Mouse (Mus musculus) small intestine, adult 2 months (tissue): ENCODE data around the gene Ap3d1. TPM values are rescaled to one million over a fixed set of nuclear protein-coding genes. Genes with fewer than 3 reads are reported as not detected.

Source experiments
- H3K27ac ChIP-seq: fragments of 200-500 bp; 2 replicates; pipeline ENCODE4 v1.5.1; 2012; ENCODE audit warnings: low read depth, low read length, control low read depth, inconsistent platforms; ENCODE audit not compliant: insufficient read depth
- H3K27me3 ChIP-seq: fragments of 200-500 bp; 2 replicates; pipeline ENCODE4 v1.6.1; 2012; ENCODE audit warnings: mild to moderate bottlenecking, moderate library complexity, low read length, inconsistent platforms; ENCODE audit not compliant: control insufficient read depth, insufficient read depth
- H3K36me3 ChIP-seq: fragments of 200-500 bp; 2 replicates; pipeline ENCODE4 v1.6.1; 2012; ENCODE audit warnings: mild to moderate bottlenecking, low read length, control low read depth, inconsistent platforms; ENCODE audit not compliant: control insufficient read depth, insufficient read depth
- H3K4me1 ChIP-seq: fragments of 200-500 bp; 2 replicates; pipeline ENCODE4 v1.6.1; 2012; ENCODE audit warnings: low read length, inconsistent platforms, mixed read lengths; ENCODE audit not compliant: control insufficient read depth, insufficient read depth, insufficient read length
- H3K4me3 ChIP-seq: fragments of 200-500 bp; 2 replicates; pipeline ENCODE4 v1.5.1; 2012; ENCODE audit warnings: low read depth, mild to moderate bottlenecking, control low read depth, inconsistent platforms, low read length, moderate library complexity
- CTCF ChIP-seq: fragments of 200-500 bp; IDR thresholded peaks from 2 replicates; pipeline ENCODE4 v1.5.1; 2012; ENCODE audit warnings: low read depth, mild to moderate bottlenecking, control low read depth, inconsistent platforms, low read length, moderate library complexity, mixed read lengths; ENCODE audit not compliant: insufficient replicate concordance, insufficient read length; ENCODE audit errors: extremely low read depth
- POLR2A ChIP-seq: fragments of 200-500 bp; IDR thresholded peaks from 2 replicates; pipeline ENCODE4 v1.6.1; 2012; ENCODE audit warnings: low read depth, mild to moderate bottlenecking, control low read depth, inconsistent platforms, low read length, moderate library complexity
- WGBS: fragments of 180-500 bp; shearing (Covaris S2); methylation state at CpG from one replicate; pipeline ENCODE4 v1.1.7; 2018; 5-methylcytosine and 5-hydroxymethylcytosine counted together
- polyA plus RNA-seq: library from polyadenylated mRNA; depleted of rRNA; stranded (reverse); fragments of >200 nt; gene quantifications from 2 replicates; pipeline ENCODE4 v1.2.3, GENCODE M21; 2012; rRNA removed

Gene Ap3d1
- polyA plus RNA-seq, 1 experiment, result 110 TPM

DNA sequence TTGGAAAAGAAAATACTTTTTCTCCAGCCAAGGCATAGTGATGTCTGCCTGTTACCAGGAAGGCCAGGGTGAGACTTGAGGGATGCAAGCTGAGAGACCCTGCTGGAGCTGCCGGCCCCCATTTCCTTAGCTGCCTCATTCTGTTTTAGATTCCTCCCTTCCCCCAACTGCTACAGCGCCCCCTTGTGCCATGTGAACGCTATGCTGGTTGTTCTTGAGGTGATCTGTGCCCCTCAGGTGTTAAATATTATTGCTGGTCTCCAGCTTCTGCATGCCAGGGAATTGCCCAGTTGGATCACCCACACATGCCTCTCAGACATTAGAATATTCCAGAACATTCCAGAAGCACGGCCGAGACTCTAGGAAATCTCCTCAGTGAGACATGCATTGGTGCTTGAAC, 80.9 kb downstream of the Ap3d1 start:
- TF ChIP-seq POLR2A, result no peak
- peak; percentile 75; the same call in 1 of the 2 replicates for TF ChIP-seq CTCF
- H3K4me3 ChIP-seq, result no peak overlapping the region
- H3K27ac ChIP-seq, result no peak overlapping the region
- peaks cover 6% of the 10 kb centered on the region for H3K36me3 ChIP-seq
- no peaks in the 10 kb centered on the region for H3K27me3 ChIP-seq
- 40% methylated on average over 5 of the region's 5 CpGs for WGBS
- H3K4me1 ChIP-seq, result peaks cover 36% of the 10 kb centered on the region

DNA sequence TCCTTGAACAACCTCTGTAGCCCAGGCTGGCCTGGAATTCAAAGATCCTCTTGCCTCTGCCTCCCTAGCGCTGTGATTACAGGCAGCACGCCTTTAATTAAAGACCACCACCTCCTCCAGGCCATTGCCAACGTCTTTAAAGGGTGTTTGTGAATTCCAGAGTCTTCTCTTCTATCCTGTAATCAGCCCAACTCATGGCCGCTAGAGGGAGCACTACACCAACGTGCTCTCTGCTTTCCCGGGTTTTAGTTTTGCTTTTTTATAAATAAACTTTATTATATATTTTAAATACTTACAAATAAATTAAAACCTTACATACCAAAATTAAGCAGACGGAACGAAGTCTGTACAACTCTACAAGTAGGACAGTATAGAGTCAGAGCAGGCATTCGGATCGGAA, 82.9 kb downstream of the Ap3d1 start:
- no peaks in the 10 kb centered on the region for H3K36me3 ChIP-seq
- TF ChIP-seq POLR2A (no peak), CTCF (peak; percentile 69; the same call in 1 of the 2 replicates)
- peaks cover 26% of the 10 kb centered on the region for H3K4me1 ChIP-seq
- 7% methylated on average over 10 of the region's 10 CpGs for WGBS
- no peaks in the 10 kb centered on the region for H3K27me3 ChIP-seq
- H3K27ac ChIP-seq, result peak overlapping the region; percentile 85
- H3K4me3 ChIP-seq, result peak overlapping the region; percentile 36; the same call in 1 of the 2 replicates

DNA sequence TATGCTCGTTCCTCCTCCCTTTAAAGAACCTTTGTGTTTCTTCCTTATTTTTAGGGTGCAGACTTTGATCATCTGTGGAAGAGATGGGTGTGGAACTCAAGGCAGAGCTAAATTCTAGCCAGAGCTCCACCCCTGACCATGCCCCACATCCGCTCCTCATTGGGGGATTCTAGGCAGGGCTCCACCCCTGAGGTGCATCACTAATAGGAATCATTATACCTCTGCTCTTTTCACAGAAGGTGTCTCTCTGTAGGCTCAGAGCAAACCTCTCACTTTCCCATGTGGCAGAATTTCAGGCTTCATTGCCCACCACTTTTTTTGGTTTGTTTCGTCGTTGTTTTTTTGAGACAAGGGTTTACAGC, 83.2 kb downstream of the Ap3d1 start:
- H3K36me3 ChIP-seq, result no peaks in the 10 kb centered on the region
- TF ChIP-seq CTCF, result no peak
- no peak for TF ChIP-seq POLR2A
- H3K27ac ChIP-seq, result peak overlapping the region; percentile 85
- H3K4me3 ChIP-seq, result peak overlapping the region; percentile 36; the same call in 1 of the 2 replicates
- 16% methylated on average over 4 of the region's 4 CpGs for WGBS
- H3K4me1 ChIP-seq, result peaks cover 25% of the 10 kb centered on the region
- no peaks in the 10 kb centered on the region for H3K27me3 ChIP-seq

- 28% methylated on average over 14 of the region's 14 CpGs for WGBS
- Histone ChIP-seq H3K27me3 (no peaks in the 10 kb centered on the region), H3K27ac (peak overlapping the region; percentile 85), H3K4me1 (peaks cover 21% of the 10 kb centered on the region), H3K4me3 (no peak overlapping the region), H3K36me3 (no peaks in the 10 kb centered on the region)
- TF ChIP-seq POLR2A, result no peak
- no peak for TF ChIP-seq CTCF
Measured at GRCm38 (mm10) chr10:80658194-80658840, 83.7 kb downstream of the Ap3d1 start.

Other genes with a start within 250 kb of the Ap3d1 start
- 0.29 and 2.8 TPM in 2 replicates for gene Onecut3, start 247.4 kb downstream of the Ap3d1 start, polyA plus RNA-seq
- not detected in 2 replicates for gene Atp8b3, start 203.1 kb downstream of the Ap3d1 start, polyA plus RNA-seq
- gene Rexo1, start 180.7 kb downstream of the Ap3d1 start, polyA plus RNA-seq, result 33.1 and 63.7 TPM in 2 replicates
- 18.4 and 33.2 TPM in 2 replicates for gene Klf16, start 164.9 kb downstream of the Ap3d1 start, polyA plus RNA-seq
- gene Abhd17a, start 151.9 kb downstream of the Ap3d1 start, polyA plus RNA-seq, result 381 and 644 TPM in 2 replicates
- 84.0 and 130 TPM in 2 replicates for gene Scamp4, start 139.4 kb downstream of the Ap3d1 start, polyA plus RNA-seq
- 18.2 and 23.9 TPM in 2 replicates for gene Adat3, start 139.4 kb downstream of the Ap3d1 start, polyA plus RNA-seq
- gene Gm49322, start 136.2 kb downstream of the Ap3d1 start, polyA plus RNA-seq, result 1.3 and 2.2 TPM in 2 replicates
- gene Csnk1g2, start 119.4 kb downstream of the Ap3d1 start, polyA plus RNA-seq, result 115 and 266 TPM in 2 replicates
- gene Btbd2, start 85.2 kb downstream of the Ap3d1 start, polyA plus RNA-seq, result 45.4 and 84.1 TPM in 2 replicates
- gene Mknk2, start 64.2 kb downstream of the Ap3d1 start, polyA plus RNA-seq, result 96.1 and 146 TPM in 2 replicates
- 26.5 and 40.0 TPM in 2 replicates for gene Mob3a, start 40.3 kb downstream of the Ap3d1 start, polyA plus RNA-seq
- gene Izumo4, start 40.1 kb downstream of the Ap3d1 start, polyA plus RNA-seq, result 20.8 and 36.3 TPM in 2 replicates
- gene Dot1l, start 12.9 kb upstream of the Ap3d1 start, polyA plus RNA-seq, result 57.6 and 83.7 TPM in 2 replicates
- gene Sf3a2, start 55.9 kb upstream of the Ap3d1 start, polyA plus RNA-seq, result 23.0 and 40.2 TPM in 2 replicates
- 26.0 and 41.8 TPM in 2 replicates for gene Plekhj1, start 56.4 kb upstream of the Ap3d1 start, polyA plus RNA-seq
- 0.87 and 0.95 TPM in 2 replicates for gene Amh, start 63.0 kb upstream of the Ap3d1 start, polyA plus RNA-seq
- gene Jsrp1, start 71.2 kb upstream of the Ap3d1 start, polyA plus RNA-seq, result not detected in 2 replicates
- 771 and 1,172 TPM in 2 replicates for gene Oaz1, start 84.4 kb upstream of the Ap3d1 start, polyA plus RNA-seq
- 0.06 and 0.08 TPM in 2 replicates for gene Lingo3, start 101.8 kb upstream of the Ap3d1 start, polyA plus RNA-seq
- 61.1 and 82.7 TPM in 2 replicates for gene Lsm7, start 112.9 kb upstream of the Ap3d1 start, polyA plus RNA-seq
- 43.1 and 81.2 TPM in 2 replicates for gene Sppl2b, start 113.0 kb upstream of the Ap3d1 start, polyA plus RNA-seq
- 0.66 and 1.3 TPM in 2 replicates for gene Tmprss9, start 129.6 kb upstream of the Ap3d1 start, polyA plus RNA-seq
- gene Timm13, start 158.7 kb upstream of the Ap3d1 start, polyA plus RNA-seq, result 132 and 250 TPM in 2 replicates
- gene Lmnb2, start 176.0 kb upstream of the Ap3d1 start, polyA plus RNA-seq, result 14.5 and 29.2 TPM in 2 replicates
- 16.2 and 29.7 TPM in 2 replicates for gene Gadd45b, start 187.8 kb upstream of the Ap3d1 start, polyA plus RNA-seq